Mouse (Mus musculus) brain, embryonic 14.5 days (tissue): ENCODE data around the gene Bach2.

Source experiments
- CTCF ChIP-seq: fragments of 200-500 bp; IDR thresholded peaks from 2 replicates; pipeline ENCODE4 v1.5.1; 2012; ENCODE audit warnings: inconsistent platforms, mild to moderate bottlenecking, moderate library complexity, borderline replicate concordance; ENCODE audit not compliant: insufficient read depth, insufficient read length; ENCODE audit errors: extremely low read depth
- POLR2A ChIP-seq: fragments of 200-500 bp; IDR thresholded peaks from 2 replicates; pipeline ENCODE4 v1.6.1; 2012; ENCODE audit warnings: mild to moderate bottlenecking, inconsistent platforms, borderline replicate concordance; ENCODE audit not compliant: poor library complexity, insufficient read depth, insufficient read length, severe bottlenecking; ENCODE audit errors: extremely low read depth

DNA sequence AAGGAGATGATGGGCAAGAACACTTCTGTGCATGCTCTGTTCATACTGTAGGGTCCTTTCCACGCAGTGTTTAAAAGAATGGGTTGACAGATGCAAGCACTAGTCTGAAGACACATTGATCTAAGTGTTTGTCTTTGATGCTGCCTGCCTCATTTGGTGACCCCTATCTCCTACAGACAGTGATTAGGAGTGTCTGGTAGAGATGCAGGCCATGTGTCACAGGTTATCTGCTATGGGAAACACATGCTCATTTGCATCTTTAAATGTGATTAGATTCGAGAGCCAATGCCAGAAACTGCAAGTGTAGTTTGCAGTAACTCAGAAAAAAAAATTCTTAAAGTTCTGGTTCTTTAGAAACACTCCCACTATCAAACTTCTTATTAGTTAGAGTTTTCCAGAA is 32.8 kb upstream of the Bach2 start:
- TF ChIP-seq CTCF (no peak), POLR2A (no peak)
